Mouse (Mus musculus) hindbrain, embryonic 11.5 days (tissue): Measurements from ENCODE around the gene Schip1. TPM values are rescaled to one million over a fixed set of nuclear protein-coding genes. Genes with fewer than 3 reads are reported as not detected.
A peak's percentile ranks its signal among the peaks of the same experiment; 100 is the strongest.

Source experiments
- ATAC-seq: fragments of 200-750 bp; cut with Nextera tagmentation; 2 replicates; pipeline ENCODE4 v1.8.0; 2017; ENCODE audit warnings: mild to moderate bottlenecking, moderate TSS enrichment, moderate library complexity; ENCODE audit not compliant: low FRiP score
- DNase-seq: peaks from one replicate; pipeline ENCODE4 v3.0.0-alpha.2; 2015; ENCODE audit warnings: low spot score
- H3K27ac ChIP-seq: fragments of 300-500 bp; sonication (generic); 2 replicates; pipeline ENCODE4 v1.5.1; 2014; ENCODE audit warnings: mild to moderate bottlenecking, low read depth, low read length
- H3K27me3 ChIP-seq: fragments of 300-500 bp; sonication (generic); 2 replicates; pipeline ENCODE4 v1.6.1; 2014; ENCODE audit warnings: mild to moderate bottlenecking, low read length, moderate library complexity, mixed read lengths; ENCODE audit not compliant: control insufficient read depth, insufficient read depth
- H3K36me3 ChIP-seq: fragments of 300-500 bp; sonication (generic); 2 replicates; pipeline ENCODE4 v1.6.1; 2014; ENCODE audit warnings: mild to moderate bottlenecking, low read length, moderate library complexity, mixed read lengths; ENCODE audit not compliant: control insufficient read depth, insufficient read depth
- H3K4me1 ChIP-seq: fragments of 300-500 bp; sonication (generic); replicated peaks from 2 replicates; pipeline ENCODE4 v1.6.1; 2014; ENCODE audit warnings: low read length, mixed read lengths; ENCODE audit not compliant: control insufficient read depth, insufficient read depth
- H3K4me2 ChIP-seq: fragments of 300-500 bp; sonication (generic); replicated peaks from 2 replicates; pipeline ENCODE4 v1.6.1; 2014; ENCODE audit warnings: mild to moderate bottlenecking, low read depth, low read length
- H3K4me3 ChIP-seq: fragments of 300-500 bp; sonication (generic); 2 replicates; pipeline ENCODE4 v1.5.1; 2014; ENCODE audit warnings: low read depth, low read length
- H3K9ac ChIP-seq: fragments of 300-500 bp; sonication (generic); 2 replicates; pipeline ENCODE4 v1.6.1; 2014; ENCODE audit warnings: low read depth, low read length
- H3K9me3 ChIP-seq: fragments of 300-500 bp; sonication (generic); 2 replicates; pipeline ENCODE4 v1.6.1; 2016; ENCODE audit warnings: low read length; ENCODE audit not compliant: control insufficient read depth
- WGBS: fragments of 180-500 bp; shearing (Covaris S2); extraction: QIAGEN DNeasy Blood & Tissue Kit; methylation state at CpG from one replicate; pipeline ENCODE4 v1.1.7; 2014; 5-methylcytosine and 5-hydroxymethylcytosine counted together
- polyA plus RNA-seq: library from polyadenylated mRNA; unstranded; fragments of >200 nt; fragmentation: Nextera tagmentation; extraction: Ambion mirVana; gene quantifications from 2 replicates; pipeline ENCODE4 v1.2.1, GENCODE M21; 2014

Gene Schip1
- polyA plus RNA-seq, 1 experiment from 2014 or later, result 115 TPM

GRCm38 (mm10) chr3:68434435-68434834 is 369.8 kb downstream of the Schip1 start:
- Histone ChIP-seq H3K4me3 (no peak overlapping the region), H3K36me3 (no peaks in the 10 kb centered on the region), H3K9ac (no peak overlapping the region), H3K4me1 (no peaks in the 10 kb centered on the region), H3K27ac (no peak overlapping the region), H3K9me3 (no peaks in the 10 kb centered on the region), H3K27me3 (no peaks in the 10 kb centered on the region), H3K4me2 (no peak overlapping the region)
- WGBS, result 53% methylated on average over 7 of the region's 7 CpGs
- ATAC-seq (no peak), DNase-seq (no peak)

- WGBS, result 80% methylated on average over 2 of the region's 2 CpGs
- H3K4me3 ChIP-seq, result no peak overlapping the region
- no peak overlapping the region for H3K27ac ChIP-seq
- no peaks in the 10 kb centered on the region for H3K36me3 ChIP-seq
- DNase-seq (no peak), ATAC-seq (no peak)
- no peak overlapping the region for H3K9ac ChIP-seq
- no peaks in the 10 kb centered on the region for H3K27me3 ChIP-seq
- H3K4me2 ChIP-seq, result no peak overlapping the region
- no peaks in the 10 kb centered on the region for H3K4me1 ChIP-seq
- no peaks in the 10 kb centered on the region for H3K9me3 ChIP-seq
Measured at GRCm38 (mm10) chr3:68434897-68435296, 370.3 kb downstream of the Schip1 start.

DNA sequence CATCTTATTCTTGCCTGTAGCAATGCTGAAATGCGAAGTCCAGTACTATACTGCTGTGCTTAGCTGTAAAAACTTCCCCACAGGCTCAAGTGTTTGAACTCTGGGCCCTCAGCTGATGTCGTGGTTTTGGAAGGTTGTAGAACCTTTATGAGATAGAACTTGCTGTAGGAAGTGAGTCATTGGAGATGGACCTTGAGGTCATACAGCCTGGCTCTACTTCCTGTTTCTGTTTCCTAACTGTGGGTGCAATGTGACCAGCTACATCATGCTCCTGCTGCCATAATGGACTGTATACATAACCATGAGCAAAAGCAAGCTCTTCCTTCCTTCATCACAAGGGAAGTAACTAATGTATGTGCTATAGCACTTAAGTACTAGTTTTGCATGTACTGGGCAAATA is 383.9 kb downstream of the Schip1 start:
- DNase-seq (no peak), ATAC-seq (no peak)
- WGBS, result 82% methylated on average over 2 of the region's 2 CpGs
- Histone ChIP-seq H3K27ac (no peak overlapping the region), H3K9me3 (no peaks in the 10 kb centered on the region), H3K36me3 (no peaks in the 10 kb centered on the region), H3K4me3 (no peak overlapping the region), H3K27me3 (no peaks in the 10 kb centered on the region), H3K4me1 (no peaks in the 10 kb centered on the region), H3K9ac (no peak overlapping the region), H3K4me2 (no peak overlapping the region)

DNA sequence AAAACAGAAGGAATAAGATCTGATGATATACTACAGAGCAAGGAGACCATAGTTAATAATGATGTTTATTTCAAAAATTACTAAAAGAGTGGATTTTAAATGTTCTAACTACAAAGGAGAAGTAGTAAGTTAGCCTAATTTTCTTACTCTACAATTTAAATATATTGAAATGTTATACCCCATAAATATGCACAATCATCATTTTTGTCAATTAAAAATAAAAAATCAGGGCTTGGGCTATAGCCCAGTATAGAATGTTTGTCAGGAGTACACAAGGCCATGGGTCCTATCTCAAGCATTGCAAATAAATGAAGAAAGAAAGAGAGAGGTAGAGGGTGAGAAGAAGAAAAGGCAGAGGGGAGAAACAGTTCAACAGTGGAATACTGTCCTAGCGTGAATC is 387.0 kb downstream of the Schip1 start:
- H3K27me3 ChIP-seq, result no peaks in the 10 kb centered on the region
- no peak overlapping the region for H3K4me2 ChIP-seq
- H3K27ac ChIP-seq, result no peak overlapping the region
- WGBS, result 100% methylated on average over 1 of the region's 1 CpGs
- DNase-seq (no peak), ATAC-seq (no peak)
- H3K4me3 ChIP-seq, result no peak overlapping the region
- no peaks in the 10 kb centered on the region for H3K9me3 ChIP-seq
- no peaks in the 10 kb centered on the region for H3K36me3 ChIP-seq
- no peak overlapping the region for H3K9ac ChIP-seq
- H3K4me1 ChIP-seq, result no peaks in the 10 kb centered on the region

DNA sequence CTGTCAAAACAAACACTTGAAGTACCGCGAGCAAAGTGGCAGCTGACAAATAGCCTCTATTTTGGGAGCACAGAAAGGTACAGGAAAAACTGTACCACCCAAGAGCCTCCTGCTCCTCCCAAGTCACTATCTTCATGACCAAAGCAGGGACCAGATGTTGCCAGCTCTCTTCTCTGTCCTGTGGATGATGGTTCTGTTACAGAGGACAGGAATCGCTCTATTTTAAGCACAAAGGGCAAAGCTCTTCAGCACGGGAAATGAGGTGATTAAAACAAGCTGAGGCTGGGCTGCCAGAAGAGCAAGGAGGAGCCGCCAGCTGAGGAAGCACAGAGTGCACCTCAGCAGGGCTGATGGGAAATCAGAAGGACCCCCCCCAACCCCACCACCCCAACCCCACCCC is 388.7 kb downstream of the Schip1 start:
- no peaks in the 10 kb centered on the region for H3K27me3 ChIP-seq

GRCm38 (mm10) chr3:68453719-68454455 is 389.3 kb downstream of the Schip1 start:
- ATAC-seq (no peak), DNase-seq (peak; percentile 42)
- H3K4me1 ChIP-seq, result no peaks in the 10 kb centered on the region
- 65% methylated on average over 10 of the region's 10 CpGs for WGBS
- H3K27ac ChIP-seq, result no peak overlapping the region
- H3K36me3 ChIP-seq, result no peaks in the 10 kb centered on the region
- no peak overlapping the region for H3K4me3 ChIP-seq
- H3K4me2 ChIP-seq, result no peak overlapping the region
- H3K9me3 ChIP-seq, result no peaks in the 10 kb centered on the region
- H3K27me3 ChIP-seq, result no peaks in the 10 kb centered on the region
- H3K9ac ChIP-seq, result no peak overlapping the region

More for the DNA sequence above, 388.7 kb downstream of the Schip1 start:
- no peak overlapping the region for H3K9ac ChIP-seq
- H3K27ac ChIP-seq, result no peak overlapping the region
- no peaks in the 10 kb centered on the region for H3K36me3 ChIP-seq
- H3K4me3 ChIP-seq, result no peak overlapping the region
- no peaks in the 10 kb centered on the region for H3K9me3 ChIP-seq
- DNase-seq (peak; percentile 10), ATAC-seq (no peak)
- 29% methylated on average over 5 of the region's 5 CpGs for WGBS
- no peaks in the 10 kb centered on the region for H3K4me1 ChIP-seq
- H3K4me2 ChIP-seq, result no peak overlapping the region

DNA sequence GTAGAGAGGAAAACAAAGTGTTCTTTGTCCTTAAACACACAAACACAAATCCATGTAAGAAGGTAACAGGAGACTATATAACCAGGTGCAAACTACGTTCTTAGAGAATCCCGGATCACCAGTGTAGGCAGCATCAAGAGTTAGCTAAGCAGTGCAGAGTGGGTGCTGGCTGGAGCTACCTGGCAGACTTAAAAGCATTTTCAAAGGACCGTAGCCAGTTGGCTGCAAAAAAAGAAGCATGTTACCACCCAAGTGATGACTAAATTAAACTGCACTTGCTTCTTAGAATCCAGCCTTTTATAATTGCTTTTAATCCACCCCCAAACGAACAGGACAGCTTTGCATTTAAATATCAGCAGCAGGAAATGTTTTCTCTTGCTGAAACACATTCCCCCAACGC is 402.0 kb downstream of the Schip1 start:
- 0 out of 2 replicates have a peak, but pooled peaks cover 2% of the 10 kb centered on the region for H3K4me1 ChIP-seq
- H3K9ac ChIP-seq, result no peak overlapping the region
- ATAC-seq (no peak), DNase-seq (no peak)
- no peaks in the 10 kb centered on the region; the same call in 1 of the 2 replicates for H3K27me3 ChIP-seq
- WGBS, result 37% methylated on average over 5 of the region's 5 CpGs
- H3K36me3 ChIP-seq, result no peaks in the 10 kb centered on the region
- H3K4me2 ChIP-seq, result no peak overlapping the region
- no peaks in the 10 kb centered on the region for H3K9me3 ChIP-seq
- no peak overlapping the region for H3K4me3 ChIP-seq
- no peak overlapping the region for H3K27ac ChIP-seq

GRCm38 (mm10) chr3:68467941-68468687 is 403.5 kb downstream of the Schip1 start:
- peak overlapping the region; percentile 23; the same call in 1 of the 2 replicates for H3K9ac ChIP-seq
- H3K4me3 ChIP-seq, result 0 out of 2 replicates have a peak overlapping the region, but pooled peaks have one; percentile 15
- peak overlapping the region; percentile 31 for H3K4me2 ChIP-seq
- H3K9me3 ChIP-seq, result no peaks in the 10 kb centered on the region
- H3K27me3 ChIP-seq, result no peaks in the 10 kb centered on the region; the same call in 1 of the 2 replicates
- H3K36me3 ChIP-seq, result no peaks in the 10 kb centered on the region
- WGBS, result 1% methylated on average over 10 of the region's 10 CpGs
- H3K27ac ChIP-seq, result no peak overlapping the region
- H3K4me1 ChIP-seq, result 0 out of 2 replicates have a peak, but pooled peaks cover 2% of the 10 kb centered on the region
- ATAC-seq (no peak), DNase-seq (peak; percentile 35)
